Mouse (Mus musculus): ENCODE measurements at regions not wholly inside any gene's neighbourhood (a gene's known extent, or its start where the extent isn't known, plus 50 kb on each side); places are given as distances from the start of the nearest gene placed in this dataset.

- no peaks in the 10 kb centered on the region for H3K4me1 ChIP-seq (ENCODE audit: control insufficient read depth, insufficient read depth, low read length)
- H3K27me3 ChIP-seq (replicated peaks; ENCODE audit: control insufficient read depth, insufficient read depth, low read length) = no peaks in the 10 kb centered on the region; the same call in 1 of the 2 replicates
- no peaks in the 10 kb centered on the region for H3K36me3 ChIP-seq (ENCODE audit: control insufficient read depth, insufficient read depth, low read length)
- H3K4me2 ChIP-seq (ENCODE audit: low read depth, low read length) = no peak overlapping the region
- no peak overlapping the region for H3K4me3 ChIP-seq (ENCODE audit: low read length)
- no peaks in the 10 kb centered on the region for H3K9me3 ChIP-seq (ENCODE audit: control insufficient read depth, low read length)
- H3K9ac ChIP-seq (ENCODE audit: low read depth, low read length) = no peak overlapping the region
- WGBS = 66% methylated on average over 1 of the region's 1 CpGs
- no peak for ATAC-seq
- H3K27ac ChIP-seq (ENCODE audit: low read length) = no peak overlapping the region
These were observed 122.6 kb downstream of the Mtx3 start for GRCm38 (mm10) chr13:92967025-92967610.

GRCm38 (mm10) chr13:92969579-92969978 is 125.0 kb downstream of the Mtx3 start:
- H3K27ac ChIP-seq (ENCODE audit: low read length) = no peak overlapping the region
- no peaks in the 10 kb centered on the region for H3K4me1 ChIP-seq (ENCODE audit: control insufficient read depth, insufficient read depth, low read length)
- H3K36me3 ChIP-seq (ENCODE audit: control insufficient read depth, insufficient read depth, low read length) = no peaks in the 10 kb centered on the region
- H3K27me3 ChIP-seq (replicated peaks; ENCODE audit: control insufficient read depth, insufficient read depth, low read length) = no peaks in the 10 kb centered on the region; the same call in 1 of the 2 replicates
- no peaks in the 10 kb centered on the region for H3K9me3 ChIP-seq (ENCODE audit: control insufficient read depth, low read length)
- H3K4me3 ChIP-seq (ENCODE audit: low read length) = no peak overlapping the region
- no peak for ATAC-seq
- H3K4me2 ChIP-seq (ENCODE audit: low read depth, low read length) = no peak overlapping the region
- 94% methylated on average over 1 of the region's 1 CpGs for WGBS
- no peak overlapping the region for H3K9ac ChIP-seq (ENCODE audit: low read depth, low read length)

DNA sequence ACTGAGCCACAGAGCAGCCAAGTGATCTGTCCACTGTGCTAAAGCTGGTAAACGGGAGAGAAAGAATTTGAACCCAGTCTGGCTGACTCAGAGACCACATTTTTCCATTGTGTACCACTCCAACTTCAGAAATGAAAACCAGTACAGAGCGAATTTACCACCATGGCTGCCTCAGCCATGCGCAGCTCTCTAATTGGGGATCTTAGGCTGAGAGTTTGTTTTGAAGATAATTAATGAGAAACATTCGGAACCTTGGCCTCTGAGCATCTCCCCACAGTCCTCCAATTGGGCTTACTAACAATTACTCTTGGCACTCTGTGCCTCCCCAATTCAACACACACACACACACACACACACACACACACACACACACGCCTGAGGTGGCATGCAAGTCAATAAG is 128.3 kb downstream of the Mtx3 start:
- Histone ChIP-seq H3K4me1 (ENCODE audit: control insufficient read depth, insufficient read depth, low read length) (no peaks in the 10 kb centered on the region), H3K27ac (ENCODE audit: low read length) (no peak overlapping the region), H3K36me3 (ENCODE audit: control insufficient read depth, insufficient read depth, low read length) (no peaks in the 10 kb centered on the region), H3K9me3 (ENCODE audit: control insufficient read depth, low read length) (no peaks in the 10 kb centered on the region), H3K4me3 (ENCODE audit: low read length) (no peak overlapping the region), H3K9ac (ENCODE audit: low read depth, low read length) (no peak overlapping the region), H3K4me2 (ENCODE audit: low read depth, low read length) (no peak overlapping the region), H3K27me3 (replicated peaks; ENCODE audit: control insufficient read depth, insufficient read depth, low read length) (no peaks in the 10 kb centered on the region)
- WGBS = 87% methylated on average over 5 of the region's 5 CpGs
- no peak for ATAC-seq

DNA sequence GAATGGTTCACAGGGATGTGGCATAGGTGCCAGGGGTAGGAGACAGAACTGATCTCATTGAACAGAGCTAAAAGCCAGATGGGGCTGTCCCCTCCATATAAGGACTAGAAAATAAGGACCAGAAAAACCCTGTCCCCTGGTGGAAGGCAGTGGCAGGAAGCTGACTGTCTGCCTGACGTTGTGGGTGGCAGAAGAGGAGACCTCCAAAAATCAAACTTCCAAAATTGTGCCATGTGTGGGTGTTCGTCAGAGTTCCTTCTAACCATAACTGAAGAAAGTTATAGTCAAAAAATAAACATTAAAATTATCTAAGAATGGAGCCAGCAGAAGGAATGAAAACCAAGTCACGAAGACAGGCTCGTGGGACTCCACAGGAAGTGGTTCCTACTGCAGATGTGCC is 129.2 kb downstream of the Mtx3 start:
- no peak overlapping the region for H3K27ac ChIP-seq (ENCODE audit: low read length)
- no peak for ATAC-seq
- H3K4me3 ChIP-seq (ENCODE audit: low read length) = no peak overlapping the region
- H3K9ac ChIP-seq (ENCODE audit: low read depth, low read length) = no peak overlapping the region
- no peaks in the 10 kb centered on the region for H3K4me1 ChIP-seq (ENCODE audit: control insufficient read depth, insufficient read depth, low read length)
- 74% methylated on average over 4 of the region's 4 CpGs for WGBS
- H3K36me3 ChIP-seq (ENCODE audit: control insufficient read depth, insufficient read depth, low read length) = no peaks in the 10 kb centered on the region
- H3K27me3 ChIP-seq (replicated peaks; ENCODE audit: control insufficient read depth, insufficient read depth, low read length) = no peaks in the 10 kb centered on the region
- H3K9me3 ChIP-seq (ENCODE audit: control insufficient read depth, low read length) = no peaks in the 10 kb centered on the region
- H3K4me2 ChIP-seq (ENCODE audit: low read depth, low read length) = no peak overlapping the region

DNA sequence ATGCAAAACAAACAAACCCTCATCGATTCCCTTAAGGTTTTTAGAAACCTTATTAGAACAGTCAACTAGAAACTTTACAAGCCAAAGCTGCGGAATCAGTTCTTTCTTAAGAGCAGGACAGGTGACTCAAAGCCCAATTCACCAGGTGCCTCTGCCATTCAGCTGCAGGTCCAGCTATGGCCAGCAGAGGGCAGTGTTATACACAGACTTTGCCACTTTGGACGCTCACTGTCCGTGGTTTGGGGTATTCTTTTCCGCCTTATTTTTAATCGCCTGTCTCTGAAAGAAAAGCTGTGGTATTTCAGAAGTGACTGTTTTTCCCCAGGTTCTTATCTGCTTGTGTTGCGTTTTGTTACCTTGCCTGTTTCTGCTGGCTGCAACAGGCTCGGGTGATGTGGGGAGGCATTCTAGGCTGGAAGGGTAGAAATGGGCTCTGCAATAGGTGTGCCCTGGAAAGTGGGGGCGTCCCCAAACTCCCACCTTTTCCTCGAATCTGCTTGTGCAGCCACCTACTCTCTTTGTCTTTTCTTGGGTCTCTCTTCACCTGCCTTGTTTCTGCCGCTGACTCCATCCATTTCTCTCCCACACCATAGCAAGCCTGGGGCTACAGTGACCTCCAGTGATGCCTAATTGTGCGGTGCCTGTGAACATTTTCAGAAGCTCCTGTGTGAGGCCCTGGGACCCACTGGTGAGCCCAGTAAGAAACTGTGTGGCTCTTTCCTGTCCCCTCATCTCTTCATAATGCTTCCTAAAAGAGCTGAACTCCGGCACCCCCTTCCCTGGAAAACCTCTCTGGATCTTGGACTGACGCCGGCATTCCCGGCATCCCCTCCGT is 142.4 kb downstream of the Mtx3 start:
- Histone ChIP-seq H3K9me3 (ENCODE audit: control insufficient read depth, low read length) (no peaks in the 10 kb centered on the region), H3K4me2 (ENCODE audit: low read depth, low read length) (peak overlapping the region; percentile 58), H3K4me3 (ENCODE audit: low read length) (peak overlapping the region; percentile 35), H3K9ac (ENCODE audit: low read depth, low read length) (peak overlapping the region; percentile 56; the same call in 1 of the 2 replicates), H3K27ac (ENCODE audit: low read length) (no peak overlapping the region), H3K27me3 (replicated peaks; ENCODE audit: control insufficient read depth, insufficient read depth, low read length) (no peaks in the 10 kb centered on the region), H3K4me1 (ENCODE audit: control insufficient read depth, insufficient read depth, low read length) (no peaks in the 10 kb centered on the region), H3K36me3 (ENCODE audit: control insufficient read depth, insufficient read depth, low read length) (no peaks in the 10 kb centered on the region)
- no peak for ATAC-seq
- WGBS = 44% methylated on average over 17 of the region's 17 CpGs

DNA sequence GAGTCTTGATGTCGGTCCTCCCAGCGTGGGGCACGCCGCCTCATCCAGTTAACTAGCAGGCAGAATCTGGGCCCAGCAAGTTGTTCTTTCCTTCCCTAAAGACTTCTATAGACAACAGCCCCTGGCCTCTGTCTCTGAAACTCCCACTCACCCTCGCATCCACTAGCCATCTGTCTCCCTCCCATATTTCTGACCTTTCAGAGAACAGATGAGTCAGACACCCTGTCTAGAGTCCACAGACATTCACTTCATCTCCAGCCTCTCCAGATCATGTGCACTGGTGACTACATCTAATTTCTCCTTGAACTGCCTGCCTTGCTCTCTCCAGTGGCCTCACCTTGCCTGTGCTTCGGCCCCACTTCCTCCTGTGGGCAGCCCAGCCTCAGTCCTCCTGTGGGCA is 143.1 kb downstream of the Mtx3 start:
- H3K4me3 ChIP-seq (ENCODE audit: low read length) = no peak overlapping the region
- no peak overlapping the region for H3K4me2 ChIP-seq (ENCODE audit: low read depth, low read length)
- WGBS = 89% methylated on average over 6 of the region's 6 CpGs
- H3K9me3 ChIP-seq (ENCODE audit: control insufficient read depth, low read length) = no peaks in the 10 kb centered on the region
- ATAC-seq = no peak
- H3K9ac ChIP-seq (ENCODE audit: low read depth, low read length) = no peak overlapping the region
- H3K4me1 ChIP-seq (ENCODE audit: control insufficient read depth, insufficient read depth, low read length) = no peaks in the 10 kb centered on the region
- no peaks in the 10 kb centered on the region for H3K36me3 ChIP-seq (ENCODE audit: control insufficient read depth, insufficient read depth, low read length)
- no peak overlapping the region for H3K27ac ChIP-seq (ENCODE audit: low read length)
- no peaks in the 10 kb centered on the region for H3K27me3 ChIP-seq (replicated peaks; ENCODE audit: control insufficient read depth, insufficient read depth, low read length)

DNA sequence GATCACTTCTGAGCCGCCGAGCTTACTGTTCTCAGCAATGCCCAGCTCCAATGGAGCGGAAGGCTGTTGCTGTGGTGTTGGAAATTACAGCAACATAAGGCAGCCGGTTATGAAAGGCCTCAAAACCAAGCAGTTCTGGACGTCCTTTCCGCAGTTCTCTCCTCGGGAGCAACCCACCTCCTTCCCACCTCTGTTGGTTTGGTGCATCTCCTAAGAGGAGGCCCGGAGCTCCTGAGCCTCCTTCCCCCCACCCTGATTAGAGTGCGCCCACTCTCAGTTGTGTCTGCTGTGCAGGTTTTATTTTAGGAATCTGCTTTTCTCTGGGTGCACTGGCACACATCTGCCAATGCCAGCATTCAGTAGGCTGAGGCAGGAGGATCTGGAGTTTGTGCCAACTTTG is 144.0 kb downstream of the Mtx3 start:
- no peak overlapping the region for H3K27ac ChIP-seq (ENCODE audit: low read length)
- no peak overlapping the region for H3K9ac ChIP-seq (ENCODE audit: low read depth, low read length)
- H3K4me3 ChIP-seq (ENCODE audit: low read length) = no peak overlapping the region
- 87% methylated on average over 9 of the region's 9 CpGs for WGBS
- no peaks in the 10 kb centered on the region for H3K4me1 ChIP-seq (ENCODE audit: control insufficient read depth, insufficient read depth, low read length)
- no peak overlapping the region for H3K4me2 ChIP-seq (ENCODE audit: low read depth, low read length)
- no peaks in the 10 kb centered on the region for H3K9me3 ChIP-seq (ENCODE audit: control insufficient read depth, low read length)
- no peaks in the 10 kb centered on the region for H3K27me3 ChIP-seq (replicated peaks; ENCODE audit: control insufficient read depth, insufficient read depth, low read length)
- ATAC-seq = no peak
- H3K36me3 ChIP-seq (ENCODE audit: control insufficient read depth, insufficient read depth, low read length) = no peaks in the 10 kb centered on the region

- Histone ChIP-seq H3K9me3 (ENCODE audit: control insufficient read depth, low read length) (no peaks in the 10 kb centered on the region), H3K9ac (ENCODE audit: low read depth, low read length) (no peak overlapping the region), H3K4me2 (ENCODE audit: low read depth, low read length) (no peak overlapping the region), H3K4me3 (ENCODE audit: low read length) (no peak overlapping the region), H3K36me3 (ENCODE audit: control insufficient read depth, insufficient read depth, low read length) (no peaks in the 10 kb centered on the region), H3K27me3 (replicated peaks; ENCODE audit: control insufficient read depth, insufficient read depth, low read length) (no peaks in the 10 kb centered on the region), H3K27ac (ENCODE audit: low read length) (no peak overlapping the region), H3K4me1 (ENCODE audit: control insufficient read depth, insufficient read depth, low read length) (no peaks in the 10 kb centered on the region)
- ATAC-seq = no peak
- 75% methylated on average over 14 of the region's 14 CpGs for WGBS
These were observed 146.0 kb downstream of the Mtx3 start for GRCm38 (mm10) chr13:92990316-92991206.
